Mouse (Mus musculus) skeletal muscle tissue, adult 2 months (tissue): ENCODE measurements around the gene Hip1.
A peak's percentile ranks its signal among the peaks of the same experiment; 100 is the strongest.
"Not testable (repeated sequence)": the region's sequence is repeated elsewhere in the genome, so short reads cannot be mapped to it uniquely, and the experiment has no call there.

Experiments
- DNase-seq: peaks from one replicate; pipeline ENCODE4 v3.0.0-alpha.2; 2012; ENCODE audit warnings: low read depth, low spot score

The Hip1 gene

GRCm38 (mm10) chr5:135492126-135492525, 52.8 kb downstream of the Hip1 start:
- DNase-seq = no peak

- no peak for DNase-seq
Observed at GRCm38 (mm10) chr5:135489695-135490294, 55.1 kb downstream of the Hip1 start.

DNA sequence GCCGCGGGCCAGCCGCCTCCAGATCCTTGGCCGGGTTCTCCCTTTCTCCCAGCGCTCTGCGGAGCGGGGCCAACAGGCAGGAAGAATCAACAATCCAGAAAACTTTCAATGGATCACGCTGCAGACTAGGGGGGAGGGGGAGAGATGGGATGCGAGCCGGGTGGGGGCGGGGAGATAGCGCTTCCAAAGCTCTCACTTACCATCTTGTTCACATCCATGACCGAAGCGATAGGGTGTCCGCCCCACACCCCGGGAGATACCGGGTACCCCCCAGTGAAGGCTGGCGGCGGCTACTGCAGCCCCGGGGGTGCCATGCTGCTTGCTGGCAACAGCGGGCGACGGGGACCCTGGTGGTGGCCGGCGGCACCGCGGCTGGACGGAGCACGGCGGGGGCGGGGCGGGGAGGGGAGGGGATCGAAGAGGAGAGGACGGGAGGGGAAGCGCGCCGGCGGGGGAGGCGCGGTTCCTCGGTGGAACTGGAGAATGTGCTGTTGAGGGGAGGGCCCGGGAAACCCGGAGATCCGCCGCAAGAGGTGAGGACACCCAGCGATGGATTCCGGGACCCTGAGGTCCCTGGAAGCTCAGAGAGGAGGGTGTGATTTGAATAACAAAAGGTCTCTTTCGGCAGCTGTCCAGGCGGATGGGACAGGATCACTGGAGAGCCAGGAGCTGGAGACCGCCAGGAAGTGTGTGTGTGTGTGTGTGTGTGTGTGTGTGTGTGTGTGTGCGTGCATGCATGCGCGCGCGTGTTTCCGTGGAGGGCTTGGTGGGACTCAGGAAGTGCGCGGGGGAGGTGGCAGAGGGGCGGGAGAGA, 55.8 kb downstream of the Hip1 start:
- DNase-seq = peak; percentile 38

GRCm38 (mm10) chr5:135488222-135488880, 56.6 kb downstream of the Hip1 start:
- no peak for DNase-seq

- DNase-seq = no peak
Observed at GRCm38 (mm10) chr5:135485289-135485688, 59.6 kb downstream of the Hip1 start.

DNA sequence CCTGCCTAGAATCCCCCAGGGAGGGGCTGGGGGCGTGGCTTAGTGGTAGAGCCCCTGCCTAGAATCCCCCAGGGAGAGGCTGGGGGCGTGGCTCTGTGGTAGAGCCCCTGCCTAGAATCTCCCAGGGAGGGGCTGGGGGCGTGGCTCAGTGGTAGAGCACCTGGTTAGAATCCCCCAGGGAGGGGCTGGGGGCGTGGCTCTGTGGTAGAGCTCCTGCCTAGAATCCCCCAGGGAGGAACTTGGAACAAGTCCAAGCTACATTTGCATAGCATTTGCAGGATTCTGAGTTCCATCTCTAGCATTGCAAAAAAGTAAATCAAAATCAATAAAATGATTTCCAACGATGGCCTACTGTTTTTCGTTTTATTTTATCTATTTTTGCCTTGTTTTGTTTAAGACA, 61.1 kb downstream of the Hip1 start:
- not testable (repeated sequence) for DNase-seq

DNA sequence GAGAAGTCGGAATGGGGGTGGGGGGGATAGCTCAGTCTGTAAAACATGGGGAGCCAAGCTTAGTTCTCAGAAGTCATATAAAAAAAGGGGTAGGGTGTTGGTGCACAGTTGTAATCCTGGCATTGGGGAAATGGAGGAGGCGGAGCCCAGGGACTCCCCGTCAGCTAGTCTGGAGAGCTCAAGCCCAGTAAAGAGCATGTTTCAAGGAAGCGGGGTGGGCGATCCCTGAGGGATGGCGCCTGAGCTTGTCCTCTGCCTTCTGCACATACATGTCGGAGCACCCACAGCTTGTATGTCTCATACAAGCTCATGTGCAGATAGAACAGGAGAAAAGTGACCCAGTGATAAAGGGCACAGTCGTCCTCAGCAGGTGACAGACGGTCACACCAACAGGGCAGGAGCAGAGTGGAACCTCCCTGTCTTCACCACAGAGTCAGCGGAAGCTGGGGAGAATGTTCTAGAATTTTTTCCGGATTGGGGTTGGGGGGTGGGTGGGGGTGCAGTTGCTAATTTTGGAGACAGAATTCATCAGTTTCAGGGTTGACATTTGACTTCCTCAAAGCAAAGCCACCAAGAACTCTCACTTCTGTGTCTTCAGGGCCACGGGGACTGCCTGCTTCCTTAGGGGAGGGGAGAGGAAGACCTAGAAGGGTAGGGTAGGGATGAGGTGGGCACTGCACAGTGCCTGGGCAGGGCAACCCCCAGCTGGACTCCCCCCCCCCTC, 65.9 kb downstream of the Hip1 start:
- peak; percentile 47 for DNase-seq

GRCm38 (mm10) chr5:135476199-135476598, 68.7 kb downstream of the Hip1 start:
- DNase-seq = no peak

GRCm38 (mm10) chr5:135472405-135472804, 72.5 kb downstream of the Hip1 start:
- DNase-seq = peak; percentile 42

GRCm38 (mm10) chr5:135471747-135472146, 73.2 kb downstream of the Hip1 start:
- no peak for DNase-seq

DNA sequence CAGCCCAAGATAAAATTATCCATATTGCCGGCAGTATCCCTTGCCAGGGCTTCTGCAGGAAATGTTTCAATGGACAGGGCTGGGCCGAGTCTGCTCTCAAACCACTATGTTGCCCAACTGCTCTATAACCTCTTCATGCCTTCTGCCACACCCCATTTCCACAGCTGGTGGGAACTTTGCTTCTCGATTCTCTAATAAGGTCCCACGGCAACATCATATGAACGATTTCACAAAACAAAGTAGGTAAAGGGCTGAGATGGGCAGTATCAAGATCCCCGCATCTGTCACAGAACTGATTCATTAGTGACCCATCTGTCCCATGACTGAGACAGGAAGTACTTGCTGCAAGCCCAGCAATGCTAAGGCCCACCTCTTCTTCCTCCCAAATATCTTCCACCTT, 76.6 kb downstream of the Hip1 start:
- no peak for DNase-seq

GRCm38 (mm10) chr5:135465833-135466291, 79.1 kb downstream of the Hip1 start:
- DNase-seq = peak; percentile 51

GRCm38 (mm10) chr5:135463380-135463779, 81.5 kb downstream of the Hip1 start:
- no peak for DNase-seq

DNA sequence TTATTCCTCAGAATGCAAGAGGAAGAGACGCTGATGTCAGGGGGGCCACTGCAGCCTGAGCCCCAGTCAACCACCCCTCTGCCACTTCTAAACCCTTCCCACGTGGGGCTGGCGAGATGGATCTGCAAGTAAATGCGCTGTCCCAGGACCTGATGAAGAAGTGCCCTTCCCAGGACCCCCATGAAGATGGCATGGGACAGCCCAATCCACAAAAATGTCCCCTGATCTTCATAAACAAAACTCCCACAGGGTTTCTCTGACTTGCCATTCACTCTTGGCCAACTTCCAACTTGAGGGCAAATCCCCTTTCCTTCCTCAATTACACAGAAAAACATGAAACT, 84.1 kb downstream of the Hip1 start:
- DNase-seq = no peak

- peak; percentile 89 for DNase-seq
Observed at GRCm38 (mm10) chr5:135460152-135460832, 84.6 kb downstream of the Hip1 start.

DNA sequence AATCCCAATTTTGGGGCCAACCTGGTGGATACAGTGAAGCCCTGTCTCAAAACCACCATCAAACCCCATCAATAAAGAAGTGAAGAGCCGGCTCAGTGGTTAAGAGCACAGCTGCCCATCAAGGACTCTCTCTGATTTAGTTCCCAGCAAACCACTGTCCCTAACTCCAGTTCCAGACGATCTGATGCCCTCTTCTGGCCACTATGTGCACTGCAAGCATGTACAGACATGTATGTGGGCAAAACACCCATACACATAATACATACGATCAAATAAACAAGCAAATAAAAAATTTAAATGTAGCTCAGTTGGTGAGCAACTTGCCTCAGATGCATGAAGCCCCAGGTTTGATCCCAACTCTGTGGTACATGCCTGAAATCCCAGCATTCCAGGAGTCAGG, 85.4 kb downstream of the Hip1 start:
- no peak for DNase-seq

DNA sequence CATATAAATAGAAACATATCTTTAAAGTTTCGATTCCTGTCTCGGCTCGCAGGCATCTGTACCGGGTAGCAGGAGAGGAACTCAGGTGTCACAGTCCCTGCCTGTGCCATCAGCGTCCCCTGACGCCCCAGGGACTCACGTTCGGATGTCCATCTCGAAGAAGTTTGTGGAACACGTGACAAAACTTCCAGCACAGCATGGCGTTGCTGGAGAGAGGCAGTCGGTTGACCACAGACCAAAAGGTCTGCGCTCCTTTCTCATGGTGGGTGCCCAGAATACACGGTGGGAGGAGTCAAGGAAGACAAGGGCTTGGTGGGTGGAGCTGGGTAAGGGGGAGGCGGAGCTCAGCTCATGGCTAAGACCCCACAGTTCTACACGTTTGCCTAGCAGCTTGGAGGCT, 87.0 kb downstream of the Hip1 start:
- DNase-seq = no peak

DNA sequence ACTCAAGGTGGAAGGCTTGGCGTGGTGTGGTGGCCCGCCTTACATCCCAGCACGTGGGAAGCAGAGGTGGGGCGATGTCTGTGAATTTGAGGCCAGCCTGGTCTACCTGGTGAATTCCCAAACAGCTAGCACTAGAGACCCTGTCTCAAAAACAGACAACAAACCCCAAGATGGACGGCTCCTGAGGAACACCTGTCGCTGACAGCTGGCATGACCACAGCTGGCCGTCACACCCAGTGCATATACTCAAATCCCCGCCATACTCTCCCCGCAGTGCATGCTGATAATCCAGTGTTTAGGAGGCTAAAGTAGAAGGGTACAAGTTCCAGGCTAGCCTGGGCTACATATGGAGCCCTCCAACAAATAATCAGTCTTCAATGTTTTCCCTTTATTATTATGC, 88.4 kb downstream of the Hip1 start:
- no peak for DNase-seq

DNA sequence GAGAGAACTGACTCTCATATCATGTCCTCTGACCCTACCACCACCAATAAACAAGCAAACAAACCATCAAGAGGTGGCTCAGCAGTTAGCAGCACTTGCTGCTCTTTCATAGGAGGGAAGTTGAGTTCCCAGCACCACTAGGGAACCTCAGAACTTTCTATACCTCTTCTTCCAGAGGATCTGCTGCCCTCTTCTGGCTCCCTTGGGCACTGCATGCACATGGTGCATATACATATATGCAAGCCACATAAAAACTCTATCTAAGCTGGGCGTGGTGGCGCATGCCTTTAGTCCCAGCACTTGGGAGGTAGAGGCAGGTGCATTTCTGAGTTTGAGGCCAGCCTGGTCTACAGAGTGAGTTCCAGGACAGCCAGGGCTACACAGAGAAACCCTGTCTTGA, 90.7 kb downstream of the Hip1 start:
- no peak for DNase-seq

GRCm38 (mm10) chr5:135451559-135451958, 93.4 kb downstream of the Hip1 start:
- not testable (repeated sequence) for DNase-seq

DNA sequence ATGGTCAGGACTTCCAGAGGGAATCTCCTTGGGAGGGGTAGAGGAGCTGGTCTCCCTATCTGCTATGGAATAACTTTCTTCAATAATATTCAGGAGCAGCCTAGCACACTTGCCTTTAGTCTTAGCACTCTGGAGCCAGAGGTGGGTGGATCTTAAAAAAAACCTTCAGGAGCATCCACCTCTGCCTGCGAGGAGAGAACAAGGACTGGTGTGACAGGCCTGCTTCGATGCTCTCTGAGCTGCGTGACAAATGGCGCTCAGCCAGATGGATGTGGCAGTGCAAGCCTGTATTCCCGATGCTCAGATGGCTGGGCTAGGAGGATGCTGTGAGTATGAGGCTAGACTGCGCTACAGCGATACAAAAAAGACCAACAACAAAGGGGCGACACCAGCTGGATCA, 93.8 kb downstream of the Hip1 start:
- DNase-seq = no peak

DNA sequence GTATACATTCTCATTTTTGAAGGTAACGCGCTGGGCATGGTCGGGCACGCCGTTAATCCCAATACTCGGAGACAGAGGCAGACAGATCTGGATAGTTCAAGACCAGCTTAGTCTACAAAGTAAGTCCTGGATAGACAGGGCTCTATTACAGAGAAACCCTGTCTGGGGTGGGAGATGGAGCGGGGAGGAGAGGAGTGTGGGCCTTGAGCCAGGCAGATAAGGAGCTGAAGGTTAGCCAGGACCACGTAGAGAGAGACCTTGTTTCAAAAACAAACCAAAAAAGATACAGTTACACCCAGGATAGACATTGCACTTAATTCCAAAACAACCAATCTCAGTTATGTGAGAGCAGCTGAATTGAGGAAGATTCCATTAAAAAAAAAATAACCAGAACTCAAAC, 99.2 kb downstream of the Hip1 start:
- DNase-seq = no peak
